Mouse (Mus musculus) testis, adult 2 months (tissue): ENCODE results near the gene Atp6v0a4. TPM values are rescaled to one million over a fixed set of nuclear protein-coding genes. Genes with fewer than 3 reads are reported as not detected.

ENCODE experiments used
- H3K27ac ChIP-seq: fragments of 200-500 bp; 2 replicates; pipeline ENCODE4 v1.5.1; 2012; ENCODE audit warnings: low read depth, low read length; ENCODE audit not compliant: control insufficient read depth, insufficient read depth
- H3K27me3 ChIP-seq: fragments of 200-500 bp; 2 replicates; pipeline ENCODE4 v1.6.1; 2012; ENCODE audit warnings: mild to moderate bottlenecking, low read length, moderate library complexity; ENCODE audit not compliant: control insufficient read depth, insufficient read depth
- H3K36me3 ChIP-seq: fragments of 200-500 bp; 2 replicates; pipeline ENCODE4 v1.6.1; 2012; ENCODE audit warnings: mild to moderate bottlenecking, low read length; ENCODE audit not compliant: control insufficient read depth, insufficient read depth
- H3K4me1 ChIP-seq: fragments of 200-500 bp; 2 replicates; pipeline ENCODE4 v1.6.1; 2012; ENCODE audit warnings: low read length; ENCODE audit not compliant: control insufficient read depth, insufficient read depth
- H3K4me3 ChIP-seq: fragments of 200-500 bp; 2 replicates; pipeline ENCODE4 v1.5.1; 2012; ENCODE audit warnings: low read depth, mild to moderate bottlenecking, low read length, moderate library complexity, mixed read lengths; ENCODE audit not compliant: control insufficient read depth
- CTCF ChIP-seq: fragments of 200-500 bp; IDR thresholded peaks from 2 replicates; pipeline ENCODE4 v1.5.1; 2012; ENCODE audit warnings: low read depth, mild to moderate bottlenecking, inconsistent platforms, low read length, moderate library complexity; ENCODE audit not compliant: control insufficient read depth, insufficient read depth, insufficient replicate concordance
- POLR2A ChIP-seq: fragments of 200-500 bp; IDR thresholded peaks from 2 replicates; pipeline ENCODE4 v1.6.1; 2012; ENCODE audit warnings: low read depth, mild to moderate bottlenecking, inconsistent platforms, low read length, moderate library complexity; ENCODE audit not compliant: control insufficient read depth
- polyA plus RNA-seq: library from polyadenylated mRNA; depleted of rRNA; stranded (reverse); fragments of >200 nt; gene quantifications from 2 replicates; pipeline ENCODE4 v1.2.3, GENCODE M21; 2012

Atp6v0a4 gene
- polyA plus RNA-seq, 1 experiment, result 0.26 TPM

GRCm38 (mm10) chr6:38139086-38139485 is 14.7 kb upstream of the Atp6v0a4 start:
- no peak overlapping the region for H3K27ac ChIP-seq
- no peaks in the 10 kb centered on the region for H3K4me1 ChIP-seq
- H3K36me3 ChIP-seq, result no peaks in the 10 kb centered on the region
- no peak overlapping the region for H3K4me3 ChIP-seq
- H3K27me3 ChIP-seq, result no peaks in the 10 kb centered on the region
- TF ChIP-seq CTCF (no peak), POLR2A (no peak)

GRCm38 (mm10) chr6:38134806-38135559 is 10.6 kb upstream of the Atp6v0a4 start:
- Histone ChIP-seq H3K36me3 (no peaks in the 10 kb centered on the region), H3K4me3 (no peak overlapping the region)
- TF ChIP-seq POLR2A (no peak), CTCF (no peak)

GRCm38 (mm10) chr6:38131801-38132231 is 7.4 kb upstream of the Atp6v0a4 start:
- H3K27ac ChIP-seq, result no peak overlapping the region
- H3K27me3 ChIP-seq, result no peaks in the 10 kb centered on the region
- no peak overlapping the region for H3K4me3 ChIP-seq
- no peaks in the 10 kb centered on the region for H3K4me1 ChIP-seq
- TF ChIP-seq CTCF, result no peak
- H3K36me3 ChIP-seq, result no peaks in the 10 kb centered on the region

More at GRCm38 (mm10) chr6:38134806-38135559, 10.6 kb upstream of the Atp6v0a4 start:
- Histone ChIP-seq H3K27ac (no peak overlapping the region), H3K27me3 (no peaks in the 10 kb centered on the region), H3K4me1 (no peaks in the 10 kb centered on the region)

GRCm38 (mm10) chr6:38129883-38130282 is 5.5 kb upstream of the Atp6v0a4 start:
- no peaks in the 10 kb centered on the region for H3K4me1 ChIP-seq
- no peak for TF ChIP-seq POLR2A
- TF ChIP-seq CTCF, result no peak
- no peak overlapping the region for H3K4me3 ChIP-seq
- no peaks in the 10 kb centered on the region for H3K27me3 ChIP-seq
- no peak overlapping the region for H3K27ac ChIP-seq
- H3K36me3 ChIP-seq, result no peaks in the 10 kb centered on the region

GRCm38 (mm10) chr6:38128115-38128514 is 3.7 kb upstream of the Atp6v0a4 start:
- Histone ChIP-seq H3K27me3 (no peaks in the 10 kb centered on the region), H3K4me3 (no peak overlapping the region), H3K36me3 (no peaks in the 10 kb centered on the region), H3K4me1 (no peaks in the 10 kb centered on the region), H3K27ac (no peak overlapping the region)
- no peak for TF ChIP-seq CTCF
- no peak for TF ChIP-seq POLR2A

- H3K36me3 ChIP-seq, result no peaks in the 10 kb centered on the region
- H3K27me3 ChIP-seq, result no peaks in the 10 kb centered on the region
- no peak overlapping the region for H3K4me3 ChIP-seq
- TF ChIP-seq POLR2A (no peak), CTCF (no peak)
- no peaks in the 10 kb centered on the region for H3K4me1 ChIP-seq
- H3K27ac ChIP-seq, result no peak overlapping the region
These were observed 1.1 kb upstream of the Atp6v0a4 start for GRCm38 (mm10) chr6:38125462-38125861.

- Histone ChIP-seq H3K4me1 (no peaks in the 10 kb centered on the region), H3K4me3 (no peak overlapping the region), H3K27ac (no peak overlapping the region), H3K27me3 (no peaks in the 10 kb centered on the region), H3K36me3 (no peaks in the 10 kb centered on the region)
- TF ChIP-seq CTCF, result no peak
- TF ChIP-seq POLR2A, result no peak
These were observed 496 bp upstream of the Atp6v0a4 start for GRCm38 (mm10) chr6:38124882-38125281.
